Mouse (Mus musculus): ENCODE results near the gene Gabarapl2. TPM values are rescaled to one million over a fixed set of nuclear protein-coding genes. Genes with fewer than 3 reads are reported as not detected.

Gene Gabarapl2
- polyA plus RNA-seq, 1 experiment from 2014 or later, result 469 TPM

DNA sequence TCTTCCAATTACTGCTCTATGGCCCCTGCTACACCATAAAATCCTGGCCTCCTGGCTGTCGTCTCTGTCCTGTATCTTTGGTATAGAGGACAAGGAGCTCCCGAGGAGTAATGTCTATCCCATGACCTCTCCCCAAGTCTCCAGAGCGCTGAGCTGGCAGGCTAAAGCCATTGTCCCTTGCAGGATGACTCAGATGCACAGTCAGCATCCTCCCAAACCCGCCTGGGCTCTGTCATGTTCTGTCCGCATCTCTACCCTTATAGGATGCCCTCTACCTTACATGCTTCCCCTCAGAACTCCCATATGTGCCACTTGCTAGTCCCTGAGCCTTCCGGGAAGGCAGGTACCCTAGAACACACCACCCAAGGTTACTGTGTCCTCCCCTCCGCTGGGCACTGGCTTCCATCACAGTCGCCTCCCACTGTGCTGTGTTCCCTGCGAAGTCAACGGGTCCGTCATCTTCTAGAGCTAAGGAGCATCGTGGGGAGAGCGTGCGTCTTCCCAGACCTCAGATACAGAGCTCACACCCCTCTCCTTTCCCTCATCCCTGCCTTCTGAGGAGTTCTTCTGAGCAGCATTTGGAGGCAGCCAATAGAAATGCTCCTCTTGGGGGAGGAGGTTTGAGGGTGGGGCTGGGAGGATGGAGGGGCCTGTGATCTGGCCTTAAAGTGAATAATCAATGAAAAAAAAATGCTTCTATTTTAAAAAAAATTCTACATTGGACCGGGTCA lies 20.3 kb downstream of the Gabarapl2 start:
- Histone ChIP-seq H3K27ac (ENCODE audit: low read length) (no peak overlapping the region), H3K9me3 (replicated peaks; ENCODE audit: control insufficient read depth, low read length, poor library complexity, severe bottlenecking) (no peaks in the 10 kb centered on the region), H3K36me3 (ENCODE audit: control insufficient read depth, insufficient read depth, low read length) (peaks cover 11% of the 10 kb centered on the region; the same call in 1 of the 2 replicates), H3K4me1 (ENCODE audit: control insufficient read depth, insufficient read depth, low read length) (no peaks in the 10 kb centered on the region), H3K4me2 (ENCODE audit: low read length) (no peak overlapping the region), H3K27me3 (ENCODE audit: control insufficient read depth, insufficient read depth, low read depth, low read length) (no peaks in the 10 kb centered on the region), H3K9ac (ENCODE audit: low read depth, low read length) (no peak overlapping the region), H3K4me3 (ENCODE audit: low read depth, low read length) (no peak overlapping the region)
- 71% methylated on average over 15 of the region's 15 CpGs for WGBS
- no peak for ATAC-seq

DNA sequence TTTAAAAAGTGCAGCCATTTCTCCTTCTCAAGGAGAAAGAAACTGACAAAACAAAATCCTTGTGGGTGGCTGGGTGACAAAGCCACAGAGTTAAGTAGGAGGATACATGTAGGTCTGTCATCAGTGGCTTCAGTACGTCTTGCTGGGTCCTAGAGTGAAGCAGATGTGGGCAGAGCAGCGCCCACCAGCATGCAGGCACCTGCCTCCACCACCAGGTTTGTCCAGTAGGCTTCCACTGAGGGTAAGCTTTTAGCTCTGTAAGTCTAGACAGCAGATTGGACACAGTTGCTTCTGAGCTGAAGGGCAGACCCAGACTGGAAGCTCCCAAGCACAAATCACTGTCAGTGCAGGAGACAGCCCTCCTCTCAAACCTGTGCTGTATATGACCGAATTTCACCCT lies 20.8 kb downstream of the Gabarapl2 start:
- no peaks in the 10 kb centered on the region for H3K4me1 ChIP-seq (ENCODE audit: control insufficient read depth, insufficient read depth, low read length)
- 78% methylated on average over 3 of the region's 3 CpGs for WGBS
- H3K4me3 ChIP-seq (ENCODE audit: low read depth, low read length), result no peak overlapping the region
- no peaks in the 10 kb centered on the region for H3K9me3 ChIP-seq (replicated peaks; ENCODE audit: control insufficient read depth, low read length, poor library complexity, severe bottlenecking)
- H3K36me3 ChIP-seq (ENCODE audit: control insufficient read depth, insufficient read depth, low read length), result peaks cover 9% of the 10 kb centered on the region; the same call in 1 of the 2 replicates
- no peak overlapping the region for H3K9ac ChIP-seq (ENCODE audit: low read depth, low read length)
- no peak for ATAC-seq
- no peak overlapping the region for H3K4me2 ChIP-seq (ENCODE audit: low read length)
- no peak overlapping the region for H3K27ac ChIP-seq (ENCODE audit: low read length)
- no peaks in the 10 kb centered on the region for H3K27me3 ChIP-seq (ENCODE audit: control insufficient read depth, insufficient read depth, low read depth, low read length)

DNA sequence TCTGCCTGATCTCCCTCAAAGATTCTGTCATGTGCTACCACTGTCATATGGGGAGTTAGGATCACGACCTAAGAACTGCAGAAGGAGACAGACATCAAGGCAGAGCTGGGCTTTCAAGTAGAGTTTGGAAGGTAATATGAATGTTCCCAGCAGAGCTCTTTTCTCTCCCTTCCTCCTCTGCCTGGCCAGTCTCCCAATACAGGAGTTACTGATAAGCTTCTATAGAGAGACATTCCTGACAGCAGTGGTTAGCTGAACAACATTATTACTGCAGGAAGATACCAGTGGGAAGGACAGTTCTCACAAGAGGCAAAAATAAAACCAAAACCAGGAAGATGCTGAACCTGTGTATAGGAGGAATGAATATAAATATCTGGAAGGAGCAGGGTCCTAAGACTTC lies 22.1 kb downstream of the Gabarapl2 start:
- no peak overlapping the region for H3K27ac ChIP-seq (ENCODE audit: low read length)
- no peaks in the 10 kb centered on the region for H3K4me1 ChIP-seq (ENCODE audit: control insufficient read depth, insufficient read depth, low read length)
- H3K4me2 ChIP-seq (ENCODE audit: low read length), result no peak overlapping the region
- H3K9me3 ChIP-seq (replicated peaks; ENCODE audit: control insufficient read depth, low read length, poor library complexity, severe bottlenecking), result no peaks in the 10 kb centered on the region
- no peaks in the 10 kb centered on the region for H3K27me3 ChIP-seq (ENCODE audit: control insufficient read depth, insufficient read depth, low read depth, low read length)
- H3K36me3 ChIP-seq (ENCODE audit: control insufficient read depth, insufficient read depth, low read length), result no peaks in the 10 kb centered on the region
- WGBS, result 89% methylated on average over 1 of the region's 1 CpGs
- no peak overlapping the region for H3K4me3 ChIP-seq (ENCODE audit: low read depth, low read length)
- H3K9ac ChIP-seq (ENCODE audit: low read depth, low read length), result no peak overlapping the region
- no peak for ATAC-seq

DNA sequence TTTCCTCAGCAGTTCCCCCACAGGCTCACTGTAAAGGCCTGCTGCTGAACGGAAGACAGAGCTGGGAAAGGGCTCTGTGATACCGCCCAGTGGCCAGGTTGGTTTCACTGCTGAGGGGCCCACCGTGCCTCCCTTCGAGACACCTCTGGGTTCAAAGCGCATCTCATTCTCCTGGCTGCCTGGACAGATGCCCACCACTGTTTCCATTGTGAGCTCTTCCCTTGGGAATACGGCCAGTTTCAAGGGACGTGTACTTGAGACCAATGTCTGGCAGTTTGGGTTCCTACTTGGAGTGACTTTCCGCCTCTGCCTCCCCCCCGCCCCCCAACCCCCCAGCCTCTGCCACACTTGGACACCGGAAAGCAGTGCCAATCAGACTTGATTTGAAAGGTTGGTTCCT lies 22.6 kb downstream of the Gabarapl2 start:
- no peaks in the 10 kb centered on the region for H3K36me3 ChIP-seq (ENCODE audit: control insufficient read depth, insufficient read depth, low read length)
- H3K4me1 ChIP-seq (ENCODE audit: control insufficient read depth, insufficient read depth, low read length), result no peaks in the 10 kb centered on the region
- H3K4me2 ChIP-seq (ENCODE audit: low read length), result no peak overlapping the region
- 65% methylated on average over 10 of the region's 10 CpGs for WGBS
- H3K27me3 ChIP-seq (ENCODE audit: control insufficient read depth, insufficient read depth, low read depth, low read length), result no peaks in the 10 kb centered on the region
- no peak overlapping the region for H3K27ac ChIP-seq (ENCODE audit: low read length)
- no peak overlapping the region for H3K4me3 ChIP-seq (ENCODE audit: low read depth, low read length)
- no peaks in the 10 kb centered on the region for H3K9me3 ChIP-seq (replicated peaks; ENCODE audit: control insufficient read depth, low read length, poor library complexity, severe bottlenecking)
- no peak for ATAC-seq
- H3K9ac ChIP-seq (ENCODE audit: low read depth, low read length), result no peak overlapping the region

DNA sequence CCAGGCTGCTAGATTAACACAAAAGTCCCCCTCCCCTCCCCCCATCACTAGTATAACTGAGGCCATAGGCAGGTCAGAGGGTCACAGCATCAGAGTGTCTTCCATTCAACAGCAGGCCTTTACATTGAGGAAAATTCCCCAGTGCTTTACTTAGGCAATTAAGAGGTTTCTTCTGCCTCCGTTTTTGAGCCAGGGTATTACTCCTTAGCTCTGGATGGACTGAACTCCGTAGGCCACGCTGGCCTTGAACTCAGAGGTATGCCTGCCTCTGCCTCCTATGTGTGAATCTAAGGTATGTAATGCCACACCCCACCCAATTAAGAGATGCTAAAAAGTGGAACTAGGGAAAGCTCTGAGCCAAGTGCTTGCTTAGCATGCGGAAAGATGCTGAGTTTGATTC lies 23.0 kb downstream of the Gabarapl2 start:
- 0 out of 2 replicates have a peak, but pooled peaks cover 2% of the 10 kb centered on the region for H3K36me3 ChIP-seq (ENCODE audit: control insufficient read depth, insufficient read depth, low read length)
- no peaks in the 10 kb centered on the region for H3K4me1 ChIP-seq (ENCODE audit: control insufficient read depth, insufficient read depth, low read length)
- no peak overlapping the region for H3K4me2 ChIP-seq (ENCODE audit: low read length)
- no peak for ATAC-seq
- no peak overlapping the region for H3K27ac ChIP-seq (ENCODE audit: low read length)
- no peak overlapping the region for H3K4me3 ChIP-seq (ENCODE audit: low read depth, low read length)
- no peaks in the 10 kb centered on the region for H3K27me3 ChIP-seq (ENCODE audit: control insufficient read depth, insufficient read depth, low read depth, low read length)
- H3K9ac ChIP-seq (ENCODE audit: low read depth, low read length), result no peak overlapping the region
- 79% methylated on average over 4 of the region's 4 CpGs for WGBS
- H3K9me3 ChIP-seq (replicated peaks; ENCODE audit: control insufficient read depth, low read length, poor library complexity, severe bottlenecking), result no peaks in the 10 kb centered on the region

DNA sequence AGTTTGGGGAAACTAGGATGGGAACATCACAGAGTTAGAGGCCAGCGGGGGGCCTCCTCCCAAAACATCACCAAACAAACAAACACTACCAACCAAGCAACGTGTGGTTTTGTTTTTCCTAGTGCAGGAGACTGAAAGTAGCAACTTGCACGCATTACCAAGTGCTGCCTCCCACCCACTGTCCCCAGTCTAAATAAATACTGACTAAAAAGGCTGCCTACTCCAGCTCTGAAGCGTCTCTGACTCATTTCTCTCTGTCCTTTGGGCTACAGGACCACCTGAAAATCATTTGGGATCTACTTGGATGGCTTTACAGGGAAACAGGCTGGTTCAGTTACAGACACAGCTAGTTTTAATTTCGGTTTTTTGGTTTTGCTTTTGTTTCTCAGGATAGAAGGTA lies 23.8 kb downstream of the Gabarapl2 start:
- no peaks in the 10 kb centered on the region for H3K9me3 ChIP-seq (replicated peaks; ENCODE audit: control insufficient read depth, low read length, poor library complexity, severe bottlenecking)
- H3K4me3 ChIP-seq (ENCODE audit: low read depth, low read length), result no peak overlapping the region
- no peak overlapping the region for H3K4me2 ChIP-seq (ENCODE audit: low read length)
- ATAC-seq, result no peak
- no peaks in the 10 kb centered on the region for H3K27me3 ChIP-seq (ENCODE audit: control insufficient read depth, insufficient read depth, low read depth, low read length)
- H3K36me3 ChIP-seq (ENCODE audit: control insufficient read depth, insufficient read depth, low read length), result peaks cover 2% of the 10 kb centered on the region; the same call in 1 of the 2 replicates
- no peaks in the 10 kb centered on the region for H3K4me1 ChIP-seq (ENCODE audit: control insufficient read depth, insufficient read depth, low read length)
- H3K27ac ChIP-seq (ENCODE audit: low read length), result no peak overlapping the region
- WGBS, result 70% methylated on average over 5 of the region's 5 CpGs
- no peak overlapping the region for H3K9ac ChIP-seq (ENCODE audit: low read depth, low read length)

DNA sequence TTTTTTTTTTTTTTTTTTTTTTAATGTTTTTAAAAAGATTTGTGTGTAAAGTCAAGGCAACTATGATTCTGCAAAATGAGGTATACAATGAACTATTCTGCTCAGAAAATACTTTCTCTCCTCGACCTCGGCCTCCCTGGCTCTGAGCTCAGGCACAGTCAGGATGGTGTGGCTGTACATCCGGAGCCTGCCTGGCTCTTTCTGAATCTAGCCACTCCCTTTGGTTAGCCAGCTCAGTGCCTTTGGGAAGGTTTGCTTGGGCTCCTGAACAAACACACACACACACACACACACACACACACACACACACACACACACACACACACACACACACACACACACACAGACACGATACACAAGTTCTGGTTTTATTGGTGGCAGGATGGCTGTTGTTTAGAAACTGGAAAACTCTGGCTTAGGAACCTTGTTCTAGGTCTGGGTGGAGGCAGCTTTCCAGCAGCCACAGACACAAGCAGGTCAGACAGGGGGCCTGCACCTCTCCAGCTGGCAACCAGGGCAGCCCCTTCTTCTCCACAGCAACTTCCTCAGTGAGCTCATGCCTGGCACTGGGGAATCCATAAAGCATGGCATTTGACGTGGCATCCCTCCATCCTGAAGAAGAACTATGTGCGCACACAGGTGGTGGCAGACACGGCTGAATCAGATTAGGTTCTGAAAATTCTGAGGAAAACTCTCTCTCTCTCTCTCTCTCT lies 24.5 kb downstream of the Gabarapl2 start:
- no peak overlapping the region for H3K27ac ChIP-seq (ENCODE audit: low read length)
- H3K9ac ChIP-seq (ENCODE audit: low read depth, low read length), result no peak overlapping the region
- no peak overlapping the region for H3K4me2 ChIP-seq (ENCODE audit: low read length)
- no peak overlapping the region for H3K4me3 ChIP-seq (ENCODE audit: low read depth, low read length)
- H3K36me3 ChIP-seq (ENCODE audit: control insufficient read depth, insufficient read depth, low read length), result peaks cover 2% of the 10 kb centered on the region; the same call in 1 of the 2 replicates
- no peaks in the 10 kb centered on the region for H3K9me3 ChIP-seq (replicated peaks; ENCODE audit: control insufficient read depth, low read length, poor library complexity, severe bottlenecking)
- ATAC-seq, result no peak
- no peaks in the 10 kb centered on the region for H3K4me1 ChIP-seq (ENCODE audit: control insufficient read depth, insufficient read depth, low read length)
- no peaks in the 10 kb centered on the region for H3K27me3 ChIP-seq (ENCODE audit: control insufficient read depth, insufficient read depth, low read depth, low read length)
- WGBS, result 84% methylated on average over 7 of the region's 7 CpGs

DNA sequence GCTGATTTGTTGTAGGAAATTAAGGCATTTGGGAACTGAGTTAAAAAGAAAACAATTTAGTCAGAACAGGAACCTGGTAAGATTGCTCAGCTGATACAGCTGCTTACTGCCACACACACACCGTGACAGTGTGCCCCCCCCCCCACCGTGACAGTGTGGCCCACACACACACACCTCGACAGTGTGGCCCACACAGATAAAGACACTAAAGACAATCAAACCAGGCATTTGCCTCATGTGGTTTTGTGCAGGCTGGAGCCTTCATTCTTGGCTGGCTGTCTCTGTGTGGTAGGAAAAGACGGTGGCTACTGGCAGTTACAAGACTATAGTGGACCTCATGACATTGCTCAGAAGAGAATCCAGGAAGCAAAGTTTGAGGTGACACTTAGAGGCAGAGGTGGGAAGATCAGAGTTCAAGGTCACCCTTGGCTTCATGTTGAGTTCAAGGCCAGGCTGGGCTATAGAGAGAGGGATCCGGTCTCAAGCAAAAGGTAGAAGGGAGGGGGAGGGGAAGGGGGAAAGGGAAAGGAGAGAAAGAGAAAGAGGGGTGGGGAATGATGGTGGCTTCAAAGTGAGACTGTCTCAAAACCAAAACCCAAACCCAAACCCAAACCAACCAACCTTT lies 26.9 kb downstream of the Gabarapl2 start:
- no peaks in the 10 kb centered on the region for H3K4me1 ChIP-seq (ENCODE audit: control insufficient read depth, insufficient read depth, low read length)
- H3K9me3 ChIP-seq (replicated peaks; ENCODE audit: control insufficient read depth, low read length, poor library complexity, severe bottlenecking), result no peaks in the 10 kb centered on the region
- H3K4me3 ChIP-seq (ENCODE audit: low read depth, low read length), result no peak overlapping the region
- H3K9ac ChIP-seq (ENCODE audit: low read depth, low read length), result no peak overlapping the region
- ATAC-seq, result no peak
- no peak overlapping the region for H3K27ac ChIP-seq (ENCODE audit: low read length)
- H3K4me2 ChIP-seq (ENCODE audit: low read length), result no peak overlapping the region
- H3K27me3 ChIP-seq (ENCODE audit: control insufficient read depth, insufficient read depth, low read depth, low read length), result no peaks in the 10 kb centered on the region
- peaks cover 2% of the 10 kb centered on the region; the same call in 1 of the 2 replicates for H3K36me3 ChIP-seq (ENCODE audit: control insufficient read depth, insufficient read depth, low read length)
- 84% methylated on average over 5 of the region's 5 CpGs for WGBS

DNA sequence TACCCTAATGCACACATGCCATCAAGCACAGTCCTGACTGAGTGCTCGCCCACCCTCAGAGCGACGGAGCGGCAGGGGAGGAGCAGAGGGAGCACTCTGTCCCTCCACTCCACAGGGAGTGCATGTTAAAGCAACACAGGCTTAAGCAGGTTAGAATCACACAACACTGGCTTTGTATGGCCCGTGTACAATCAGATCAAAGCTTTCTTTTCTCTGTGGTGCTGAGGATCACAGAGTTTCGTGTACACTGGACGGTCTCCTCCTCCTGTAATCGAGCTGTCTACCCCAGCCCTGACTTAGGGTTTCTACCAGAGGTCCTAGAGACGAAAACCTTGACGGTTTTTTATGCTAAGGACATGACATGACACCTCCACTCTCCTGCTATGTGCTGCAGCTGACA lies 28.0 kb downstream of the Gabarapl2 start:
- Histone ChIP-seq H3K27me3 (ENCODE audit: control insufficient read depth, insufficient read depth, low read depth, low read length) (no peaks in the 10 kb centered on the region), H3K27ac (ENCODE audit: low read length) (no peak overlapping the region), H3K4me1 (ENCODE audit: control insufficient read depth, insufficient read depth, low read length) (no peaks in the 10 kb centered on the region), H3K4me2 (ENCODE audit: low read length) (no peak overlapping the region), H3K4me3 (ENCODE audit: low read depth, low read length) (no peak overlapping the region), H3K36me3 (ENCODE audit: control insufficient read depth, insufficient read depth, low read length) (peaks cover 4% of the 10 kb centered on the region; the same call in 1 of the 2 replicates), H3K9ac (ENCODE audit: low read depth, low read length) (no peak overlapping the region), H3K9me3 (replicated peaks; ENCODE audit: control insufficient read depth, low read length, poor library complexity, severe bottlenecking) (no peaks in the 10 kb centered on the region)
- 74% methylated on average over 10 of the region's 10 CpGs for WGBS
- ATAC-seq, result no peak

Measured in midbrain, embryonic 16.5 days (tissue).